Mouse (Mus musculus): ENCODE data around the gene Kctd2.
"Not testable (repeated sequence)": the region's sequence is repeated elsewhere in the genome, so short reads cannot be mapped to it uniquely, and the experiment has no call there.

The Kctd2 gene

DNA sequence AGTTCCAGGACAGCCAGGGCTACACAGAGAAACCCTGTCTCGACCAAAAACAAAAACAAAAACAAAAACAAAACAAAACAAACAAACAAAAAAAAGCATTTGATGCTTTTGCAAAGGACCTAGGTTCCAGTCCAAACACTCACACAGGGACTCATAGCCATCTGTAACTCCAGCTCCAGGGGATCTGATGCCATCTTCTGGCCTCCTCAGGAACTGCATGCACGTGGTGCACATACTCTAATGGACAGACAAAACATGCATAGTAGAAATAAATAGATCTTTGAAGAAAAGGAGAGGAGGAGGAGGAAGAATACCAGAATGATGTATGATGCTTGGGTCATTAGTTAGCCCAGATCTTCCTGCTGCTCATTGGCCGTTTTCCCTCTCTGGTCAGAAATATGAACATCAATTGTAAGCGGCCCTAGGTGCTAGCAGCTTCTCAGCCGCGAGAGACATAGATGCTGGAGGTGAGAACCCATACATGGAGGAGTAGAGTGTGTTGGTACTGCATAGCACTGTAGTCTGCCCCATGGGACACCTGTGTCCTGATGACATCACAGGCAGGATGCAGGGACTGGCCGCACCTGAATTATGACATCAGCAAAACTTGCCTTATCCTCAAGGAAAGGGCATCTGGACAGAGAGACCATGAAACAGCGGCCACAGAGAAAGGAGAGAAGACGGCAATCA lies 20.1 kb downstream of the Kctd2 start, which contains the start of gene Trim80:
TSS of gene Trim80 (plus strand) at position 640 of the 690 bp plus-strand sequence.
- no peak for DNase-seq

DNA sequence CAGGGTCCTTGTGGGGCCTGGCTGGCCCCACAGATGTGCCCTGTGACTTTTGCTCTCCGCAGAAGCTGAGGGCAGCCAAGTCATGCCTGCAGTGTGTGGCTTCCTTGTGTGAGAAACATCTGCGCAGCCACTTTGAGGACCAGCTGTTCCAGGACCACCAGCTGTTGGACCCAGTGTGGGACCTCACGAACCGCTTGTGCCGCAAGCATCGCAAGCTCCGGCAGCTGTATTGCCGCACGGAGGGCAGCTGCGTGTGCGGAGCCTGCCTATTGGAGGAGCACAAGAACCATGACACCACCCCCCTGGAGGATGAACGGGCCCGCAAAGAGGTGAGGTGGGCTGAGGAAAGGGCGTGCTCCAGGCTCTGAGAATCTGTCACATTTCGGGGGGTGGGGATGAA lies 21.5 kb downstream of the Kctd2 start:
- no peak for DNase-seq

DNA sequence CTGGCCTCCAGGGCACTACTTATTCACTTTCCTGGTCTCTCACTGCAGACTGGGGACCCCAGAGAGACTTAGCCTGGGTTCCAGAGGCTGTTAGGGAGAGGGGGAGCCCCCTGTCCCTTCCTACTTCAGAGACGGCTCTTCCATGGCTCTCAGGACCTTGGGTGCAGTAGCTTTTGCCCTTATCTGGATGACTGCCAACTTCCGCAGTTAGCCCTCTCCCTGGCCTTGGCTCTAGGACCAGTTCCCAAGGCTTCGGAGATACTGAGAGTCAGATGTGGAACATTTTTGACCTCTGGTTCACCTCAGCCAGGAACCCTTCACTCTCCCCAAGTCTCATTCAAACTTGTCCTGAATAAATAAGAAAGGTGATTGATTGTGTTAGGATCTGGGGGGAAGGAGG lies 27.0 kb downstream of the Kctd2 start:
- DNase-seq, result peak; percentile 74

DNA sequence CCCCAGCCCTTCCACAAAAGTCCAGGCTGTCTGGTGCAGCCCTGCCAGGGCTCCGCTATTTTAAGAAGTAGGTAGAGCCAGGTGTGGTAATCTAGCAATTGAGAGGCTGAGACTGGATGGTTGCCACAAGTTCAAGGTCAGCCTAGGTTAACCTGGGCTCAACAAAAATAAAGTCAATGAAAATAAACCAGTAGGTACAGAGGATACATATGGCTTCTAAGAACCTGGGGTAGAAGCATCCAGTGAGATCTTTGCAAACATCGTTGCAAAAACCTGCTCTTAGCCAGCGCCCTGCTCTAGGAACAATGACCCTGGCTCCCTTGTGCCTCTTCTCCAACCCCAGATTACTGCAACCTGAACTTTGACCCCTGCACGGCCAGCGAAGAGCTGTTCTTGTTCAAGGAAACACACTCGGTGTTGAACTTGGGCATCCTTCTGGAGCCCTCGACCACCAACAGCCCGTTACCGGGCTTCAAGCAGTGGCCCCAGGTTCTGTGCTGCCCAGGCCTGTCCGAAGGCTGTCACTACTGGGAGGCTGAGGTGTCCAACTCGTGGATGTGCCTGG lies 27.5 kb downstream of the Kctd2 start:
- DNase-seq, result no peak

DNA sequence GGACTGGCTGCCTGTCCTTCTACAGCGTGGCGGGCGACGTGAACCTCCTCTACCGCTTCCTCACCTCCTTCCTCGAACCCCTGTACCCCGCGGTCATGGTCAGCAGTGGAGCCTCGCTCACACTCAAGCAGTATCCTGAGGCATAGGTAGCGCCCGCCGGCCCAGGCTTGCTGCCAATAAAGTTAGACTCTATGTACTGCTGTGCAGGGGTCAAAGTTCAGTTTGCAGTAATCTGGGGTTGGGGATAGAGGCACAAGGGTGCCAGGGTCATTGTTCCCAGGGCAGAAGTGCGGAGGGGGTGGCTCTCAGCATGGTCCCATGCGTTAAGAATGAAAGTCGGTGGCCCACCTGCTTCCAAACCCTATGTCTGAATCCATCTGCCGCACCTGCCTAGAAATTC lies 28.1 kb downstream of the Kctd2 start:
- DNase-seq, result peak; percentile 77

DNA sequence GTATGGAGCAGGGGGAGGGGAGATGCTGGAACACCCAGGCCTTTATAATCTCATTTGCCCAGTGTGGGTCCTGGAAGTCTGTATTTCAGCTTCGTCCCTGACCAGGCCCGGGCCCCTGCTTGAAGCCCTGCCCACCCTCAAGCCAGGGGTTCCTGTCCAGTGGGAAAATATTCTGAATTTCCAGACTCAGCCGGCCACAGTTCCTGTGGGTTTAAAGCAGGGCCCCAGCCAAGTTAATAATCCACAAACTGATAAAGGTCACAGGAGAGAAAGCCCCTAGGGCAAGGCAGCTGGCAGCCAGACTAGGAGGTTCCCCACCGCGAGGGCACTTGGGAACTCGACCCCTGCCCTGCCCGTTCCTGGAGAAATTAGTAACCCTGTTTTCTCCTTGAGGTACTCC lies 29.1 kb downstream of the Kctd2 start:
- DNase-seq, result peak; percentile 90

DNA sequence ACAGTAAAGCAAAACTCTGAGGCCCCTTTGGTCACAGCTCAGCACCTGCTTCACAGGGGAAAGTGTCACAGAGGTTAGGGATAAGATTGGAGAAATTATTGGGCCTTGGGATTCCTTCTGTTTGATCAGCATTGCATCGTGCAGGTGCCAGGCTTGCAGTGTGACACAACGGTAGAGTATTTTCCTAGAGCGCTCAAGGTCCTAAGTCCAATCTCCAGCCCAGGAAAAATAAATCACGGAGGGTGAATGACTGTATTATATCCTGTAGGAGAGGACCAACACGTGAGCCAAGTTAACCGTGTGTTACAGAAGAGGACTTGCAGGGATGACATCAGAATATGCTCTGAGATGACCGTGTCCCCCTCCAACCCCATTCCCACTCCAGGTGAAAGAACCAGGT lies 30.2 kb downstream of the Kctd2 start:
- DNase-seq, result no peak

DNA sequence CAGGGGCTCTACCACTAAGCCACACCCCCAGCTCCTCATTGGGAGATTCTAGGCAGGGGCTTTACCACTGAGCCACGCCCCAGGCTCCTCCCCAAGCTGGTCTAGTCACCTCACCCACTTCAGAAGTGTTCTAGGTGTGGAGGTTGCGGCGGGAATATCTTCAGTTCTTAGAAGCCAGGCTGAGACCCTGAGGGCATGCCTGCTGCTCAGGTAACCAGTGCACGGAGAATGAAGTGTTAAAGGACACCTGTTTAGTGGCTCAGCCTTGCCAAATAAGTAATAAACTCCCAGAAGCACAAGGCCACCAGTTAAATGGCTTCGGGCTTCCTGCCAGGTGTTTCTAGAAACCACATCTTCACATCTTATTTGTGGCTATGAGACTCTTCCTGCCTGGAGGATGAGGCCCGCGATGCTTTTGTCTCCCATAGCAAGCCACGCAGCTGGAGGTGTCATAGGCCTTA lies 31.9 kb downstream of the Kctd2 start:
- DNase-seq, result no peak

DNA sequence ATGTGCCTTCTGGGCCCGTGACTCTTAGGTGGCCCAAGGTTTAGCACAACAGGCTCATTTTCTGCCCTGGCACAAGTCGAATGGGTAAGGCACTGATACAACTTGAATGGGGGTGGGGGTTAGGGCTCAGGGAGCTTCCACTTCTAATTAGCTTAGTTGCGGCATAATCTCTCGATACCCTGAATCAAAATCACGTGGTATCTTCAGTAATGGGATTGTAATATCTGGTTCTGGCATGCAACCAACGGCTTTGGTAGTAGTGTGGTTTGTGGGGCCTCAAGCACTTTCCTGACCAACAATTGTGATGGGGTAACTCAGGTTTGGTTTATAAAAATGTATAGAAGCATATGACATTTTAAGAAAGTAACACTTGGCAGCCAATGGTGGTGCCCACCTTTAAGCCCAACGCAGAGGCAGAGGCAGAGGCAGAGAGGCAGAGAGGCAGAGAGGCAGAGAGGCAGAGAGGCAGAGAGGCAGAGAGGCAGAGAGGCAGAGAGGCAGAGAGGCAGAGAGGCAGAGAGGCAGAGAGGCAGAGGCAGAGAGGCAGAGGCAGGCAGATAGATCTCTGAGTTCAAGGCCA lies 32.4 kb downstream of the Kctd2 start:
- no peak for DNase-seq

DNA sequence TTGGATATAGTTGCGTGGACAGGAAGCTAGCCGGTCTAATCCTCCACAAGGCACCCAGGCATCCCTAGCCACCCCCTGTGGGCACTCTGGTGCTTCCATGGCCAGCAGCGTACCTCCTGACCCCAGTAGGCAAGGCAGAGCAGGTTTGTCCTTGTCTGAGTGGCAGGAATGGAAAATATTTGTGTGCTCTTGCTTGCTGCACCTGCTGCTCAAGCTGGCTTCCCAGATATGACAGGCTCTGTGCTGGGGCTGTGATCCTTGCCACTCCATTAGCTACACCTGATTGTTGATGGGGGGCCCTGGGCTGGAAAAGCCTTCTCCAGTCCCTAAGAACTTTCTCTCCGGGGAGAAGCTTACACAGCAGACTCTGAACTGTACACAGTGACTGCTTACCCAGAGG lies 33.4 kb downstream of the Kctd2 start:
- no peak for DNase-seq

DNA sequence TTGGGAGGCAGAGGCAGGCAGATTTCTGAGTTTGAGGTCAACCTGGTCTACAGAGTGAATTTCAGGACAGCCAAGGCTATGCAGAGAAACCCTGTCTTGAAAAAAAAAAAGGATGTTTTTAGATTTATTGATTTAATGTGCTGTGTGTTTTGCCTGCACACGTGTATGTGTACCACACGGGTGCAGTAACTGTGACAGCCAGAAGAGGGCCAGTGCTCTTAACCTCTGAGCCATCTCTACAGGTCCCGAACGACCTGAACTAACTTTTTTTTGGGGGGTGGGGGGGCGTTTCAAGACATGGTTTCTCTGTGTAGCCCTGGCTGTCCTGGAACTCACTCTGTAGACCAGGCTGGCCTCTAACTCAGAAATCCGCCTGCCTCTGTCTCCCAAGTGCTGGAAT lies 34.9 kb downstream of the Kctd2 start:
- DNase-seq, result not testable (repeated sequence)

DNA sequence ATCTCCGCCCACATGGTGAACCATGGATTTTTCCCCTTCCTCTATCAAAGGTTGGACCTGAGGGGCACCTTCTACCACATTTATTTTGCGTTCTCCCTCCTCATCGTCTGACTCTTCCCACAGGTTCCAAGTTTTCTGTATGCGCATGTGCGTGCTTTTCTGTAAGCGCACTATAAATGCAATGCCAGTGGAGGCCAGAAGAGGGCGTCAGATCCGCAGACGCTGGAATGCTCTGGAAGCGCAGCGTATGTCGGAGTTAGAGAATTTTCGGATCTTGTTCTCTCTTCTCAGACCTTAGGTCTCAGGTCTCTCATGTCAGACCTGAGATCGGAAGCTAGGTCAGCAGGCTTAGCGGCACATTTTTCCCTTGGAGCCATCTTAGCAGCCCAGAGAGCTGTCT lies 35.7 kb downstream of the Kctd2 start:
- no peak for DNase-seq

DNA sequence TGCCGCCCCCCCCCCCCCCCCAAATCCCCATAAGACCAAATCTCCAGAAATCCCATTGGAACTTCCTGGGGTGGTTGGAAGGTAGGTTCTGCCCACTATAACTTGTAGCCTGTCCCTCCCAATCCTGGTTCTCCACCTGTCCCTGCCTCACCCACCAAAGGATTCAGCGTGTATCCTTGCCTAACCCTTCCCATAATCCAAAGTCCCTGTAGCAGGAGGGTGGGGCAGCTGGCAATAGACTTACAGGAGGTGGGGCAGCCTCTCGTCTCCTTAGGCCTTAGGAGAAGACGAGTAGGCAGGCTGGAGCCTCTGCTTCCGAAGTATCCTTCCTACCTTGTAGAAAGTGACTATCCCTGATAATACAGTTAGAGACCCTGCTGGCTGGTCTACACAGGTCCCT lies 36.3 kb downstream of the Kctd2 start:
- no peak for DNase-seq

DNA sequence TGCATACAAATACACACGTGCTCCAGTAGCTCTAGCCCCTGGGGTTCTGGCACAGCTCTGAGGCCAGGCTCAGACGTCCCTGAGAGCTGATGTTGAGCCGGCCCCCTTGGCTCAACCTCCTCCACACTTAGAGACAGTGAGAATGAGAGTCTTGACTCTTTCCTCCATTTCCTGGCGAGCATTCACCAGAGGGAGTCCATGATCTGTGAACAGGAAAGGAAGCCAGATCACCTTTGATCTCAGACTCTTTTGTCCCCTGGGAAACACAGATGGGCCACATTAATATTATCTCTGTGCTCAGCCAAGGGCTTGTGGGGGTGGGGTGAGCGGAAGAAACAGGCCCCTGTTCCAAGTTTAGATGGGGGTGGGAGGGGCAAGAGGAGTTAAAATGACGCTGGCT lies 37.5 kb downstream of the Kctd2 start:
- DNase-seq, result peak; percentile 77

DNA sequence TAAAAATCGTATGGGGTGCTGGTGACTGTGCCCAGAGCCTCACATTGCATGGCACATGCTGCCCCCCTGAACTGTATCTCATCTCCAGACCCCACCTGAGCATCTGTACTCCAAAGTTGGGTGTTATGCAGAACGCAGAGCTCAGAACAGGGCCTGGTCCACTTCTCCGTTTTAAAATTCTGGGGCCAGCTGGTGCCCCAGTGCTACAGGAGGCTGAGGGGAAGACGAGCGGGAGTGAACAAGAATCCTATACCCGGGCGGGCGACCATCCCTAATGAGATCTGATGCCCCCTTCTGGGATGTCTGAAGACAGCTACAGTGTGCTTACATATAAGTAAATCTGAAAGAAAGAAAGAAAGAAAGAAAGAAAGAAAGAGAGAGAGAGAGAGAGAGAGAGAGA lies 41.0 kb downstream of the Kctd2 start:
- peak; percentile 22 for DNase-seq

DNA sequence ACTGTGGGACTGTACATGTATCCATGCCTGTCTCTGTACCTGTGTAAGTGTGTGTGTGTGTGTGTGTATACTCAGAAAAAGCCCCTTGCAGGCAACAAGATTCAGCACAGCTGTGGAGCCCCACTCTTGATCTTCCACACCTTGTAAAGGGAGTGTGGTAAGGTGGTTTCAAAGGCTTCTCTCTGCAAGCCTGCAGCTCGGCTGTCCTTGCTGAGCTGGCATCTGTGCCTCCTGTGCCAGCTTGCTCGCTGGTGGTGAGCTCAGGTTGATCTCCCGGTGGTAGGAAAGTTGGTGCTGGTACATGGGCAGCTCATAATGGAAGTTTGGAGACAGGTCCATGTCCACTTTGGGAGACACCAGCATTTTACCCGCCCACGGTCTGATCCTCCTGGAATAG lies 41.9 kb downstream of the Kctd2 start:
- DNase-seq, result no peak

DNA sequence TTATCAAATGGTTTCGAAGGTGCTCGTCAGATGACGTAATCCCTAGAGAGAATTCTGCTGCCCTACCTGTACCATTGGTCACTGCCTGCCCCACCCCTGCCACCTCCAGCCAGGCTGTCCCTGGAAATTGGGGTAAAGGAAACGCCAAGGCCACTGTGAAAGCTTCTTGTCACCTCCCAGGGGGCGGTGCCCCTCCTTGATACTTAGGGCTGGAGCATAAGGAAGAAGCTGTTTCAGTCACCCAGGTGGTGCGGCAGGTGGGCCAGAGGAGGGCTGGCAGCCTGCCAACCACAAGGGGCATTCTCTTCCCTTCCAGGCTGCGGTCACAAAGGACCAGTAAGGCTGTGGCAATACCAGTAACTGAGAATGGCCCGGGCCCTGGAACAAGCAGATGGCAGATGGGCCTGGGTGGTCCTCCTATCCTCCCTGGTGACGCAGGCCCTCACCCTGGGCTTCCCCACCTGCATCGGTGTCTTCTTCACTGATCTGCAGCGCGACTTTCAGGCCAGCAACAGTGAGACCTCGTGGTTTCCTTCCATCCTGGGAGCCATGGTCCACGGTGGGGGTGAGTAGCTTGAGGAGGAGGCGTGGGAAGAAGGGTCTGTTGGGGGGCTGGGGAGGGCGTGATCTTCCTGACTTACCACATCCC lies 42.4 kb downstream of the Kctd2 start, which contains the start of gene Slc16a5:
TSS of gene Slc16a5 (plus strand) at position 232 of the 649 bp plus-strand sequence.
- peak; percentile 60 for DNase-seq

DNA sequence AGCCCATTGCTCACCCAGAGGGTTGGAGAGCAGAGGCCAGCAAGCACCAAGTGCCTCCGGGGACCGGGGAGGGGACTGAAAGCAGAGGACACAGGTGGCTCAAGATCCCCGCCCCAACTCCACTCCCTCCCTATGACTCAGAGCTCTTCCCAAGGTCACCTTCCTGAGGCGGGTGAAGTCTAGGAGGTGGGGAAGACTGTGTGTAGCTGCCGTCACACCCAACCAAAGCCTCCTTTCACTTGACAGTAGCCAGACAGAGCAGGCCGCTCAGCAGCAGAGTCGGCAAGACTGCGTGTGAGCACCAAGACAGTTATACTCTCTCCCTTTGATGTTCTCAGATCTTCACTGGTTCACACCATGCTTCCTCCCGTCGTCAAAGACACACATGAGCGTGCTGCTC lies 43.5 kb downstream of the Kctd2 start:
- peak; percentile 55 for DNase-seq

DNA sequence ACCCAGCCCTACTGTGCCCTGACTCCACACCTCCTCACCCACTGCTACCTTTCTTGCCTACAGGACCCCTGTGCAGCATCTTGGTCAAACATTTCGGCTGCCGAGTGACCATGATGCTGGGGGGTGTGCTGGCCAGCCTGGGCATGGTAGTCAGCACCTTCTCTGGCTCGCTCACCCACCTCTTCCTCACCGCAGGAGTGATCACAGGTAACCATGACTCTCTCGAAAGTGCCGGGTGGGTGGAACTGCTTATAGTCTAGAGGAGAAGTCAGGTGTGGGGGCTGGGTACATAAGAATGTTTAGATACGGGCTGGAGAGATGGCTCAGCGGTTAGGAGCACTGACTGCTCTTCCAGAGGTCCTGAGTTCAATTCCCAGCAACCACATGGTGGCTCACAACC lies 44.9 kb downstream of the Kctd2 start:
- no peak for DNase-seq

DNA sequence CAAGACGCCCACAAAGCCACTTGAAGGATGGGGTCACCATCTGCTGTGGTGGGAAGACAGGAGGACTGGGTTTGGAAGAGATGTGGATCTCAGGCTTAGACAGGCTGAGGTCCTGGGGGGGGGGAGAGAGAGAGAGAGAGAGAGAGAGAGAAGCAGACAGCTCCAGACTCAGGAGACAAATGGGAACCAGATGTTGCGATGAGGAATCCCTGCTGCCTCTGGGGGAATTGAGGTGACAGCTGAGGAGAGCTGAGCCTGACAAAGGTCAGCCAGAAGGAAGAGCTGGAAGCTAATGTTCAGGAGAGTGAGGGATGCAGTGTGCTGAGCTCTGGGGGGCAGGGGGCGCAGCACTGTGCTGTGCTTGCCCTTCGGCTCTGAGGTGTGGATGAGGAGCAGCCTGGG lies 47.3 kb downstream of the Kctd2 start:
- no peak for DNase-seq

DNA sequence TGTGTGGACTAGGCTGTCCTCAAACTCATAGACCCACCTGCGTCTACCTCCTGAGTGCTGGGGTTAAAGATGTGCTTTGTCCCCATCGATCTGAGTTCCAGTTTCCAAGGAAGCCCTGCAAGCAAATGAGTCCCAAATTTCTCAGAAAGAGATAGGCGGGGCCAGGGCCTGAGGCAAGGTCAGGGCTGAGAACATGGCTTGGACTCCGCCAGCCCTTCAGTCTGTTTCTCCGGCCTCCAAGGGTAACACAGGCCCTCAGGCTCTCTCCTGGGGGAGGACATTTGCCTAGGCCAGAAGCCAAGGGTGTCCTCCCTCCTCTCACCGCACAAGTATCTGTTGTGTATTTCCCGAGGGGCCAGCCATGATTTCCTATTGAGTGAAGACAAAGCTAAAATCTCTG lies 52.3 kb downstream of the Kctd2 start:
- no peak for DNase-seq

DNA sequence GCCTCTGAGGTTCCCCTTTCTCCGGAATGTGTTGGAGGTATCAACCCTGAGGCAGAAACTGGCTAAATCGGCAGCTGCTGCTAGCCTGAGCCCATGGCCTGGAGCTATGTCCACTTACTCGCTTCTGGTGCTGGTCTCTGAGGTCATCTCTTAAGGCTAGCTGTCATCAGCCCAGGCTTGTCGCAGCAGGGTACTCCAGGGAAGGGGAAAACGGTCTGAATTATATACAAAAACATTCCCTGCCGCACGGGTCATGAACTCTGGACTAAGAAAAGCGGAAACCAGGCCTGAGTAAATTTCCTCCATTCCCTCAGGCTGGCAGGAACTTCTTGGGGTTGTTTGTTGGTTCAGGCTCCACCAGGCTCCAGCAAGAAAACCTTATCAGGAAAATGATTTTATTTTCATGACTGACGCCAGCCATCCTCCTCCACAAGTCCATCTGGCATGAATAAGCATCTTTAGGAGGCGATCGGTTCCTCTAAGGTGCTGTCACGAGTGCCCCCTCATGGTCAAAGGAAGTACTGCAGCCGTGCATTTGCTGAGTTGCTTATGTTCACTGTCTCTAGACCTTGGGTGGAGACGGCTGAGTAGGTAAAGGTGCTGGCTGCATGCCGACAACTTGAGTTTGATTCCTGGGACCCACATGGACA lies 53.8 kb downstream of the Kctd2 start:
- peak; percentile 95 for DNase-seq

DNA sequence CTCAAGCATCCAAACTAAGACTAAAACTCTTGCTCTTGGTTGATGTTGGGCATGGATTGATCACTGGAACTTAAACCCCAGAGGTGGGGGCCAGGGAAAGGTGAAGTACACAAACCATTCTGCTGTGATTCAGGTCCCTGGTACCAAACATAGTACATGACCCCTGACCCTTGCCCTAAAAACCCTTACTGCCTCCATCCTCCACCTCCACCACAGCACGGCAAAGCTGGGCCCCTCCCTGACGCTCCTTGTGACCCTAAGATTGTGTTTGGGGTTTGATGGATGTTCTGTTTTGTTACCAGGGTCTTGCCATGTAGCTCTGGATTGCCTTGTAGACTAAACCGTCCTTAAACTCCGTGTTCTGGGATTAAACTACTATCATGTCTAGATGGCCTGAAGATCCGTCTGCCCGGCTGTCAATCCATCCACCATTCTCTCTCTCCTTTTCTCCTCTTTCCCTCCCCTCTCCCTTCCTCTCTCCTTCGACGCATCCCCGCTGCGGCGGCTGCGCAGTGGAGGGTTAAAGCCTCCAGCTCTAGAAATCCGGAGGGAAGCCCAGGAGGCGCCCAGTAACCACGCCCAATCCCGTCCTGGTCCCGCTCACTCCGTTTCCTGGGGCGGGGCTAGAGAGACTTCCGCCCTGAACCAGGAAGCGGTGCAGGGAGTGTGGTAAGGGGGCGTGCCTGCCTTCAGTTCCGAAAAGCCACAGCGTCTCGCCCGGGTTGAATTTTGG lies 55.3 kb downstream of the Kctd2 start, which contains the start of gene Armc7:
TSS of gene Armc7 (plus strand) at position 643 of the 733 bp plus-strand sequence.
- peak; percentile 97 for DNase-seq
